Mouse (Mus musculus): ENCODE measurements around the gene Smdt1.
"Not testable (repeated sequence)": the region's sequence is repeated elsewhere in the genome, so short reads cannot be mapped to it uniquely, and the experiment has no call there.

DNA sequence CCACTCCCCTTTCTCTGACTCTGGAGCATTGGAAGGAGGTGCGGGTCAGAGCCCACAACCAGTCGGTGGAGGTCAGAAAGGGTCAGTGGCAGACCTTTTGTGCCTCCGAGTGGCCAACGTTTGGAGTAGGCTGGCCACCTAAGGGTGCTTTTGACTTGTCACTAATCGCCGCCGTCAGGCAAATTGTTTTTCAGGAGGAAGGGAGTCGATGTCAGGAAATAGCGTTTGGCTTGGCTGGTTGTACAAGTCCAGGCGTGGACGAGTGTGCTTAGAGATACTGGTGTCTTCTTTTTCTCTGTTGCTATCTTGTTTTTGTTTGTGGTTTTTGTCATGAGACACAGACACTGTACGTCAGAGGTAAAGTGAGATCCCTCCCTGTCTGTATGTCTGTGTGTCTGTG lies 25.0 kb downstream of the Smdt1 start:
- TF ChIP-seq POLR2A, CTCF (IDR thresholded peaks at IDR 0.05; ENCODE audit: extremely low read depth, insufficient read depth, low read length): not testable (repeated sequence)

Measured in cortical plate, adult 2 months (tissue).